Mouse (Mus musculus) cerebellum, postnatal 14 days (tissue): ENCODE data around the gene Rfx8.

ENCODE experiments used
- DNase-seq, 2 experiments: peaks; one replicate each; pipeline ENCODE4 v3.0.0; 2021; ENCODE audit warnings: mixed read lengths in 2 of 2

Gene Rfx8

GRCm38 (mm10) chr1:39720632-39721350 lies at the start of gene Rfx8:
Rfx8 (minus strand) TSS chr1:39720997.
- peak; percentile 44 to 48 for DNase-seq

- DNase-seq = no peak
Observed at GRCm38 (mm10) chr1:39770436-39770835, 49.6 kb upstream of the Rfx8 start.

GRCm38 (mm10) chr1:39768017-39768416 lies 47.2 kb upstream of the Rfx8 start:
- DNase-seq = no peak

GRCm38 (mm10) chr1:39765854-39766493 lies 45.2 kb upstream of the Rfx8 start:
- no peak for DNase-seq

GRCm38 (mm10) chr1:39762025-39762370 lies 41.2 kb upstream of the Rfx8 start:
- DNase-seq = peak; percentile 37 to 48

GRCm38 (mm10) chr1:39761211-39762024 lies 40.6 kb upstream of the Rfx8 start:
- DNase-seq = peak; percentile 79 to 82

- no peak for DNase-seq
Observed at GRCm38 (mm10) chr1:39760181-39760715, 39.5 kb upstream of the Rfx8 start.

- no peak for DNase-seq
Observed at GRCm38 (mm10) chr1:39759231-39760175, 38.7 kb upstream of the Rfx8 start.

GRCm38 (mm10) chr1:39758244-39758643 lies 37.4 kb upstream of the Rfx8 start:
- DNase-seq = no peak

GRCm38 (mm10) chr1:39756952-39757351 lies 36.2 kb upstream of the Rfx8 start:
- DNase-seq = no peak

- no peak for DNase-seq
Observed at GRCm38 (mm10) chr1:39754224-39754957, 33.6 kb upstream of the Rfx8 start.

GRCm38 (mm10) chr1:39751537-39751936 lies 30.7 kb upstream of the Rfx8 start:
- no peak for DNase-seq

- DNase-seq = no peak
Observed at GRCm38 (mm10) chr1:39749664-39750063, 28.9 kb upstream of the Rfx8 start.

- no peak for DNase-seq
Observed at GRCm38 (mm10) chr1:39749214-39749613, 28.4 kb upstream of the Rfx8 start.

- DNase-seq = no peak
Observed at GRCm38 (mm10) chr1:39748666-39749065, 27.9 kb upstream of the Rfx8 start.

GRCm38 (mm10) chr1:39746464-39746863 lies 25.7 kb upstream of the Rfx8 start:
- DNase-seq = no peak

GRCm38 (mm10) chr1:39740948-39741347 lies 20.2 kb upstream of the Rfx8 start:
- DNase-seq = no peak

GRCm38 (mm10) chr1:39740002-39740401 lies 19.2 kb upstream of the Rfx8 start:
- DNase-seq = no peak

- no peak for DNase-seq
Observed at GRCm38 (mm10) chr1:39735927-39736604, 15.3 kb upstream of the Rfx8 start.

GRCm38 (mm10) chr1:39735493-39735892 lies 14.7 kb upstream of the Rfx8 start:
- no peak for DNase-seq

- DNase-seq = no peak
Observed at GRCm38 (mm10) chr1:39734881-39735280, 14.1 kb upstream of the Rfx8 start.
